Mouse (Mus musculus): ENCODE results near the gene Gfod1.

- TF ChIP-seq POLR2A (IDR thresholded peaks at IDR 0.05; ENCODE audit: low read depth, low read length) (no peak), CTCF (IDR thresholded peaks at IDR 0.05; ENCODE audit: borderline replicate concordance, insufficient read depth, low read length) (no peak)
Observed at GRCm38 (mm10) chr13:43349376-43349775, 45.4 kb upstream of the Gfod1 start.

All from embryonic fibroblast, embryonic 13.5 days (primary cell).